Comparison of ENCODE assay signal across 9 mouse cellular contexts in the genomic region with DNA sequence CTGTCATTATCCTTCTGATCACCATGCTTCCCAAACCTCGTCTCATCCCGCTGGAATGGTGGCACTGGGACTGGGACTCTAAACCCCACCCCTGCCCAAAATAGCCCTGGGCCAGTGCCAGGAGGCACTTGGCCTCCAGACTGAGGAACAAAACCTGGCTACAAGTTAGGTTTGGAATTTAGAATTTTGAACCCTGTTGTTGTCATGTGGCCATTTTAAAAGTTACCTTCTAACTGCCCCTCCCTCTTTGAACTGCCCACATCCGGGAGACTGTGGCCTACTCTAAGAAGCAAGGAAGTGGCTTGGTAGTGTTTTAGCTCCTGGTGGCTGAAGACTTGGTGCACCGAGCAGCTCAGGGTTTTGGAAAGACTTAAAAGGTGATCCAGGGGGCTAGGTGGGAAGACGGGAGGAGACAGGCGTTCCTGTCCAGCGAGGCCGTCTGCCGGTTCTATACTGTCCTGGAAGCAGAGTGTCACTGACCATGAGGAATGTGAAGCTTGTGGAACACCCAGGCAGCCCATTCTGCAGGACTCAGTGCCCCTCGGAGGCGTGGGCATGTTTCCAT. TPM values are rescaled to one million over a fixed set of nuclear protein-coding genes. Genes with fewer than 3 reads are reported as not detected.
A peak's percentile ranks its signal among the peaks of the same experiment; 100 is the strongest.
DNase-seq lines count a peak whose midpoint lies in the region; ATAC-seq lines count a peak whose summit lies in the region.
"Had no signal": no experiment of that assay in that cellular context is flagged by ENCODE, and none has a peak within 500 bp of the region (broad histone marks: within the 10 kb centered on the region; RNA-seq: fewer than 3 reads in every experiment).

No protein-coding gene starts in this region.

- intact Hi-C loops in heart, postnatal 25 days (cut with DNase I) = no loop called here

- peak; percentile 40 to 54 for DNase-seq in cerebellum, postnatal 10 days
- peak; percentile 22 for DNase-seq in heart, postnatal 25 days (ENCODE audit: low spot score)
- DNase-seq in thymus, postnatal 36 days = no peak
- DNase-seq in spleen, postnatal 36 days (ENCODE audit: low spot score in 2 of 2) = no peak
- DNase-seq: layer of hippocampus, adult 9-11 months had no signal

- H3K4me1 ChIP-seq in midbrain, embryonic 13.5 days (replicated peaks) = no peaks in the 10 kb centered on the region
- no peaks in the 10 kb centered on the region for H3K4me1 ChIP-seq in midbrain, embryonic 16.5 days (ENCODE audit: control insufficient read depth, insufficient read depth, low read length)
- peaks cover 17% of the 10 kb centered on the region for H3K4me1 ChIP-seq in hindbrain, embryonic 13.5 days (replicated peaks)
- H3K4me1 ChIP-seq: forebrain, embryonic 13.5 days had no signal

- no peak overlapping the region for H3K27ac ChIP-seq in midbrain, embryonic 13.5 days
- no peak overlapping the region for H3K27ac ChIP-seq in midbrain, embryonic 16.5 days (ENCODE audit: low read length)
- H3K27ac ChIP-seq in hindbrain, embryonic 13.5 days = no peak overlapping the region
- H3K27ac ChIP-seq: forebrain, embryonic 13.5 days had no signal

- 76% methylated on average over 11 of the region's 11 CpGs for WGBS in midbrain, embryonic 13.5 days
- WGBS in midbrain, embryonic 16.5 days = 71% methylated on average over 11 of the region's 11 CpGs
- WGBS in hindbrain, embryonic 13.5 days = 75% methylated on average over 11 of the region's 11 CpGs

- H3K9ac ChIP-seq in midbrain, embryonic 13.5 days (replicated peaks) = 0 out of 2 replicates have a peak overlapping the region, but pooled peaks have one; percentile 3
- H3K9ac ChIP-seq in midbrain, embryonic 16.5 days (ENCODE audit: low read depth, low read length) = no peak overlapping the region
- no peak overlapping the region for H3K9ac ChIP-seq in hindbrain, embryonic 13.5 days
- H3K9ac ChIP-seq: forebrain, embryonic 13.5 days had no signal

- no peak overlapping the region for H3K4me2 ChIP-seq in midbrain, embryonic 13.5 days (replicated peaks)
- H3K4me2 ChIP-seq in midbrain, embryonic 16.5 days (ENCODE audit: low read length) = no peak overlapping the region
- no peak overlapping the region for H3K4me2 ChIP-seq in hindbrain, embryonic 13.5 days
- H3K4me2 ChIP-seq: forebrain, embryonic 13.5 days had no signal

- peaks cover 20% of the 10 kb centered on the region for H3K36me3 ChIP-seq in midbrain, embryonic 13.5 days
- peaks cover 6% of the 10 kb centered on the region; the same call in 1 of the 2 replicates for H3K36me3 ChIP-seq in midbrain, embryonic 16.5 days (ENCODE audit: control insufficient read depth, insufficient read depth, low read length)
- peaks cover 20% of the 10 kb centered on the region for H3K36me3 ChIP-seq in hindbrain, embryonic 13.5 days

- H3K4me3 ChIP-seq in midbrain, embryonic 13.5 days (replicated peaks) = no peak overlapping the region
- H3K4me3 ChIP-seq in midbrain, embryonic 16.5 days (ENCODE audit: low read depth, low read length) = no peak overlapping the region
- no peak overlapping the region for H3K4me3 ChIP-seq in hindbrain, embryonic 13.5 days
- H3K4me3 ChIP-seq: forebrain, embryonic 13.5 days had no signal

- no peaks in the 10 kb centered on the region for H3K9me3 ChIP-seq in midbrain, embryonic 13.5 days
- no peaks in the 10 kb centered on the region for H3K9me3 ChIP-seq in midbrain, embryonic 16.5 days (replicated peaks; ENCODE audit: control insufficient read depth, low read length, poor library complexity, severe bottlenecking)
- no peaks in the 10 kb centered on the region for H3K9me3 ChIP-seq in hindbrain, embryonic 13.5 days
- H3K9me3 ChIP-seq: forebrain, embryonic 13.5 days had no signal

- ATAC-seq in midbrain, embryonic 13.5 days = no peak
- no peak for ATAC-seq in midbrain, embryonic 16.5 days
- ATAC-seq in hindbrain, embryonic 13.5 days (ENCODE audit: low FRiP score) = no peak
- ATAC-seq: forebrain, embryonic 13.5 days had no signal

- H3K27me3 ChIP-seq in midbrain, embryonic 13.5 days = no peaks in the 10 kb centered on the region
- H3K27me3 ChIP-seq in midbrain, embryonic 16.5 days (ENCODE audit: control insufficient read depth, insufficient read depth, low read depth, low read length) = no peaks in the 10 kb centered on the region
- H3K27me3 ChIP-seq in hindbrain, embryonic 13.5 days = no peaks in the 10 kb centered on the region
- H3K27me3 ChIP-seq: forebrain, embryonic 13.5 days had no signal

RNA-seq across cellular contexts. Expression of gene Usp20, which starts 13.4 kb away (rescaled TPM):
- polyA plus RNA-seq in midbrain, embryonic 13.5 days (2015; fragmentation: Nextera tagmentation; extraction: Ambion mirVana) = 42.5 and 47.9 TPM in 2 replicates
- polyA plus RNA-seq in midbrain, embryonic 16.5 days (2015; fragmentation: Nextera tagmentation; extraction: Ambion mirVana) = 49.2 and 49.8 TPM in 2 replicates
- 10 to 100 TPM; 49.4 to 55.3 TPM for total RNA-seq in heart, postnatal 25 days (2021)
- 42.4 and 45.4 TPM in 2 replicates for polyA plus RNA-seq in hindbrain, embryonic 13.5 days (2015; fragmentation: Nextera tagmentation; extraction: Ambion mirVana)

RNA-seq across cellular contexts. Expression of gene BC005624, which starts 13.5 kb away (rescaled TPM):
- 88.8 and 92.8 TPM in 2 replicates for polyA plus RNA-seq in midbrain, embryonic 13.5 days (2015; fragmentation: Nextera tagmentation; extraction: Ambion mirVana)
- polyA plus RNA-seq in midbrain, embryonic 16.5 days (2015; fragmentation: Nextera tagmentation; extraction: Ambion mirVana) = 93.8 and 95.3 TPM in 2 replicates
- 10 to 100 TPM; 18.7 to 19.1 TPM for total RNA-seq in heart, postnatal 25 days (2021)
- 90.9 and 99.6 TPM in 2 replicates for polyA plus RNA-seq in hindbrain, embryonic 13.5 days (2015; fragmentation: Nextera tagmentation; extraction: Ambion mirVana)

RNA-seq across cellular contexts. Expression of gene Tor1a, which starts 27.8 kb away (rescaled TPM):
- 93.2 and 95.7 TPM in 2 replicates for polyA plus RNA-seq in midbrain, embryonic 13.5 days (2015; fragmentation: Nextera tagmentation; extraction: Ambion mirVana)
- 97.5 and 106 TPM in 2 replicates for polyA plus RNA-seq in midbrain, embryonic 16.5 days (2015; fragmentation: Nextera tagmentation; extraction: Ambion mirVana)
- 10 to 100 TPM; 11.2 to 12.2 TPM for total RNA-seq in heart, postnatal 25 days (2021)
- 90.8 and 92.5 TPM in 2 replicates for polyA plus RNA-seq in hindbrain, embryonic 13.5 days (2015; fragmentation: Nextera tagmentation; extraction: Ambion mirVana)

RNA-seq across cellular contexts. Expression of gene Tor1b, which starts 42.8 kb away (rescaled TPM):
- polyA plus RNA-seq in midbrain, embryonic 13.5 days (2015; fragmentation: Nextera tagmentation; extraction: Ambion mirVana) = 18.3 and 20.5 TPM in 2 replicates
- polyA plus RNA-seq in midbrain, embryonic 16.5 days (2015; fragmentation: Nextera tagmentation; extraction: Ambion mirVana) = 18.2 and 18.3 TPM in 2 replicates
- total RNA-seq in heart, postnatal 25 days (2021) = 10 to 100 TPM; 22.8 to 25.6 TPM
- 17.4 and 17.6 TPM in 2 replicates for polyA plus RNA-seq in hindbrain, embryonic 13.5 days (2015; fragmentation: Nextera tagmentation; extraction: Ambion mirVana)

Comparison
In these comparisons a context has a peak if more than half of its experiments do, and no peak if none do; other contexts are left out.
1. DNase-seq: peak in cerebellum, postnatal 10 days (2 of 2) and heart, postnatal 25 days (single experiment); none in thymus, postnatal 36 days (0 of 2) and spleen, postnatal 36 days (0 of 2).